Mouse (Mus musculus): ENCODE results near the gene Plod3. TPM values are rescaled to one million over a fixed set of nuclear protein-coding genes. Genes with fewer than 3 reads are reported as not detected.

Plod3 gene
- polyA plus RNA-seq, 2 experiments, result 7.2 to 13.9 TPM

GRCm38 (mm10) chr5:136987934-136988271 is 1.1 kb downstream of the Plod3 start, which contains the start of gene Znhit1:
TSS of gene Znhit1 (minus strand) at chr5:136988021.
- DNase-seq (ENCODE audit: low read depth in 3 of 3, low spot score in 3 of 3) (no peak), ATAC-seq (ENCODE audit: insufficient read depth) (no peak)
- Histone ChIP-seq H3K36me3 (replicated peaks; ENCODE audit: control insufficient read depth, insufficient read depth, low read depth) (no peaks in the 10 kb centered on the region), H3K4me1 (replicated peaks; ENCODE audit: control insufficient read depth in 2 of 2, insufficient read depth in 2 of 2, low read length in 1 of 2) (peaks cover 0 to 13% of the 10 kb centered on the region in 2 experiments; a peak in 2 of 4 replicates), H3K4me3 (ENCODE audit: insufficient read depth in 1 of 2, low read depth in 2 of 2, low read length in 2 of 2) (peak within 1 kb of the TSS; percentile 93 to 98), H3K4me2 (ENCODE audit: low read depth) (peak within 1 kb of the TSS; percentile 92), H3K27me3 (ENCODE audit: control insufficient read depth, insufficient read depth, low read length) (no peaks in the 10 kb centered on the region), H3K9ac (replicated peaks) (peak within 1 kb of the TSS; percentile 93), H3K9me3 (ENCODE audit: control insufficient read depth, low read length) (no peaks in the 10 kb centered on the region), H3K27ac (peak within 1 kb of the TSS; percentile 75)
- 5% methylated on average over 12 of the region's 12 CpGs for WGBS (ENCODE audit: insufficient replicate concordance)
- no peak for TF ChIP-seq EP300 (IDR thresholded peaks at IDR 0.05; ENCODE audit: low read depth)
- no peak for TF ChIP-seq CTCF (IDR thresholded peaks at IDR 0.05; ENCODE audit: low read depth)

DNA sequence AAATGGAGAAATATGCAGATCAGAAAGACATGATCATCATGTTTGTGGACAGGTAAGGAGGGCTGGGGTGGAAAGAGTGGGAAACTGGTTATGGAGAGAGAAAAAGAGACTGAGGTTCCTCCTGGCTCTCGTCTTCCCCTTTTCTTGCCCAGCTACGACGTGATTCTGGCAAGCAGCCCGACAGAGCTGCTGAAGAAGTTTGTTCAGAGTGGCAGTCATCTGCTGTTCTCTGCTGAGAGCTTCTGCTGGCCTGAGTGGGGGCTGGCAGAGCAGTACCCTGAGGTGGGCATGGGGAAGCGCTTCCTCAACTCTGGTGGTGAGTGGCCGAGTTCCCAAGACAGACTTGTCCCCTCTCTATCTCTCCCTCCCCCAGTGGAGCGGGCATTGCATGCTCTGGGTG is 1.6 kb downstream of the Plod3 start:
- WGBS (ENCODE audit: insufficient replicate concordance), result 55% methylated on average over 7 of the region's 7 CpGs
- Histone ChIP-seq H3K27me3 (ENCODE audit: control insufficient read depth, insufficient read depth, low read length) (no peaks in the 10 kb centered on the region), H3K4me1 (replicated peaks; ENCODE audit: control insufficient read depth in 2 of 2, insufficient read depth in 2 of 2, low read length in 1 of 2) (peaks cover 0 to 13% of the 10 kb centered on the region in 2 experiments; a peak in 2 of 4 replicates), H3K36me3 (replicated peaks; ENCODE audit: control insufficient read depth, insufficient read depth, low read depth) (no peaks in the 10 kb centered on the region), H3K4me2 (ENCODE audit: low read depth) (peak overlapping the region; percentile 92), H3K4me3 (ENCODE audit: insufficient read depth in 1 of 2, low read depth in 2 of 2, low read length in 2 of 2) (peak overlapping the region; percentile 93 to 98; a peak in 3 of 4 replicates), H3K9ac (replicated peaks) (no peak overlapping the region), H3K27ac (no peak overlapping the region), H3K9me3 (ENCODE audit: control insufficient read depth, low read length) (no peaks in the 10 kb centered on the region)
- TF ChIP-seq CTCF (IDR thresholded peaks at IDR 0.05; ENCODE audit: low read depth), result no peak
- no peak for TF ChIP-seq EP300 (IDR thresholded peaks at IDR 0.05; ENCODE audit: low read depth)
- DNase-seq (ENCODE audit: low read depth in 3 of 3, low spot score in 3 of 3), result no peak
- no peak for ATAC-seq (ENCODE audit: insufficient read depth)

DNA sequence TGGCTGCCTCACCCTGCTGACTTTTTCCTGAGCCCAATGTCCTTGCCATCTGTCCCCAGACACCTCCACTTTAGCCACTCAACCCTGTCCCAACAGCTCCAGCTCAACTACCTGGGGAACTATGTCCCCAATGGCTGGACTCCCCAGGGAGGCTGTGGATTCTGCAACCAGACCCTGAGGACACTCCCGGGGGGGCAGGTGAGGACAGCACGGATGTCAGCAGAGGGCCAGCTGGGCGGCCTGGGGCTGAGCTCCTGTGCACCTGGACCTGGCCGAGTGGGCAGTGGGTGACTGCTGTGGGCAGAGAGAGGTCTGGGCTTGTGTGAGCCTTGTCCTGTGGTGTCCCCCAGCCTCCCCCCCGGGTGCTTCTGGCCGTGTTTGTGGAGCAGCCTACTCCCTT is 3.0 kb downstream of the Plod3 start:
- 75% methylated on average over 6 of the region's 6 CpGs for WGBS (ENCODE audit: insufficient replicate concordance)
- DNase-seq (ENCODE audit: low read depth in 3 of 3, low spot score in 3 of 3), result no peak
- no peak overlapping the region for H3K4me2 ChIP-seq (ENCODE audit: low read depth)
- TF ChIP-seq EP300 (IDR thresholded peaks at IDR 0.05; ENCODE audit: low read depth) (no peak), CTCF (IDR thresholded peaks at IDR 0.05; ENCODE audit: low read depth) (no peak)
- no peak overlapping the region for H3K9ac ChIP-seq (replicated peaks)
- H3K27ac ChIP-seq, result no peak overlapping the region
- no peaks in the 10 kb centered on the region for H3K36me3 ChIP-seq (replicated peaks; ENCODE audit: control insufficient read depth, insufficient read depth, low read depth)
- no peaks in the 10 kb centered on the region for H3K9me3 ChIP-seq (ENCODE audit: control insufficient read depth, low read length)
- no peak for ATAC-seq (ENCODE audit: insufficient read depth)
- no peaks in the 10 kb centered on the region for H3K27me3 ChIP-seq (ENCODE audit: control insufficient read depth, insufficient read depth, low read length)
- H3K4me1 ChIP-seq (replicated peaks; ENCODE audit: control insufficient read depth in 2 of 2, insufficient read depth in 2 of 2, low read length in 1 of 2), result peaks cover 0 to 13% of the 10 kb centered on the region in 2 experiments; a peak in 2 of 4 replicates
- no peak overlapping the region for H3K4me3 ChIP-seq (ENCODE audit: insufficient read depth in 1 of 2, low read depth in 2 of 2, low read length in 2 of 2)

- 39% methylated on average over 4 of the region's 5 CpGs for WGBS (ENCODE audit: insufficient replicate concordance)
- ATAC-seq (ENCODE audit: insufficient read depth) (peak; percentile 33; the same call in 1 of the 2 replicates), DNase-seq (ENCODE audit: low read depth in 3 of 3, low spot score in 3 of 3) (no peak)
- no peak overlapping the region for H3K9ac ChIP-seq (replicated peaks)
- no peaks in the 10 kb centered on the region for H3K9me3 ChIP-seq (ENCODE audit: control insufficient read depth, low read length)
- no peak for TF ChIP-seq EP300 (IDR thresholded peaks at IDR 0.05; ENCODE audit: low read depth)
- no peak for TF ChIP-seq CTCF (IDR thresholded peaks at IDR 0.05; ENCODE audit: low read depth)
- H3K36me3 ChIP-seq (replicated peaks; ENCODE audit: control insufficient read depth, insufficient read depth, low read depth), result no peaks in the 10 kb centered on the region
- no peaks in the 10 kb centered on the region for H3K27me3 ChIP-seq (ENCODE audit: control insufficient read depth, insufficient read depth, low read length)
- peaks cover 0 to 9% of the 10 kb centered on the region in 2 experiments; a peak in 3 of 4 replicates for H3K4me1 ChIP-seq (replicated peaks; ENCODE audit: control insufficient read depth in 2 of 2, insufficient read depth in 2 of 2, low read length in 1 of 2)
- no peak overlapping the region for H3K4me3 ChIP-seq (ENCODE audit: insufficient read depth in 1 of 2, low read depth in 2 of 2, low read length in 2 of 2)
- no peak overlapping the region for H3K27ac ChIP-seq
- no peak overlapping the region for H3K4me2 ChIP-seq (ENCODE audit: low read depth)
These were observed 12.6 kb downstream of the Plod3 start for GRCm38 (mm10) chr5:136999449-136999848.

DNA sequence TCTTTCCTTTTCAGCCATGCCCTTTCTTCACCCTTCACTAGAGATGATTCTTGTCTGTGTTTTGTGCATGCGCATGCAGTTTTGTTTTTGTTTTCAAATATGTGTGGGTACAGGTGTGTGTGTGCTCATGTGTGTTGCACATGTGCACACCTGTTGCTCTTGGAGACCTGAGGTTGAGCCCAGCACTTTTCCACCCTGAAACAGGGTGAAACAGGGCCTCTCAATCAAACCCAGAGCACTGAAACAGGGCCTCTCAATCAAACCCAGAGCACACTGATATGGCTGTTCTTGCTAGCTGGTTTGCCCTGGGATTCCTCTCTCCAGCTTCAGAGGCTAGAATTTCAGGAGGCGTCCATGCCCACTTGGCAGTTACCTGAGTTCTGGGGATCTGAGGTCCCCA is 13.8 kb downstream of the Plod3 start:
- H3K4me3 ChIP-seq (ENCODE audit: insufficient read depth in 1 of 2, low read depth in 2 of 2, low read length in 2 of 2), result no peak overlapping the region
- ATAC-seq (ENCODE audit: insufficient read depth) (no peak), DNase-seq (ENCODE audit: low read depth in 3 of 3, low spot score in 3 of 3) (no peak)
- no peak overlapping the region for H3K4me2 ChIP-seq (ENCODE audit: low read depth)
- no peaks in the 10 kb centered on the region for H3K36me3 ChIP-seq (replicated peaks; ENCODE audit: control insufficient read depth, insufficient read depth, low read depth)
- peaks cover 0 to 9% of the 10 kb centered on the region in 2 experiments; a peak in 3 of 4 replicates for H3K4me1 ChIP-seq (replicated peaks; ENCODE audit: control insufficient read depth in 2 of 2, insufficient read depth in 2 of 2, low read length in 1 of 2)
- H3K9me3 ChIP-seq (ENCODE audit: control insufficient read depth, low read length), result no peaks in the 10 kb centered on the region
- 81% methylated on average over 2 of the region's 2 CpGs for WGBS (ENCODE audit: insufficient replicate concordance)
- TF ChIP-seq CTCF (IDR thresholded peaks at IDR 0.05; ENCODE audit: low read depth) (no peak), EP300 (IDR thresholded peaks at IDR 0.05; ENCODE audit: low read depth) (no peak)
- H3K9ac ChIP-seq (replicated peaks), result no peak overlapping the region
- H3K27ac ChIP-seq, result no peak overlapping the region
- no peaks in the 10 kb centered on the region for H3K27me3 ChIP-seq (ENCODE audit: control insufficient read depth, insufficient read depth, low read length)
